Mouse (Mus musculus) T-helper 1 cell (primary cell): ENCODE data around the gene C2cd2l.
"Not testable (repeated sequence)": the region's sequence is repeated elsewhere in the genome, so short reads cannot be mapped to it uniquely, and the experiment has no call there.

Experiments
- in situ Hi-C: fragments of 300-600 bp; cut with MboI, MseI; formaldehyde crosslinking; loops from one replicate; pipeline ENCODE4 v1.15.1; 2025; ENCODE audit warnings: high pct_unique_total_duplicates

The C2cd2l gene

GRCm38 (mm10) chr9:44336513-44336912 is 16.4 kb upstream of the C2cd2l start:
- in situ Hi-C loops = not testable (repeated sequence)

GRCm38 (mm10) chr9:44336093-44336406 is 16.0 kb upstream of the C2cd2l start:
- in situ Hi-C loops = no loop called here

GRCm38 (mm10) chr9:44335331-44336092 is 15.4 kb upstream of the C2cd2l start:
- in situ Hi-C loops = no loop called here

GRCm38 (mm10) chr9:44334396-44335330 is 14.6 kb upstream of the C2cd2l start, which contains the start of gene H2afx:
H2afx (plus strand) TSS chr9:44334694.
- in situ Hi-C loops = no loop called here

DNA sequence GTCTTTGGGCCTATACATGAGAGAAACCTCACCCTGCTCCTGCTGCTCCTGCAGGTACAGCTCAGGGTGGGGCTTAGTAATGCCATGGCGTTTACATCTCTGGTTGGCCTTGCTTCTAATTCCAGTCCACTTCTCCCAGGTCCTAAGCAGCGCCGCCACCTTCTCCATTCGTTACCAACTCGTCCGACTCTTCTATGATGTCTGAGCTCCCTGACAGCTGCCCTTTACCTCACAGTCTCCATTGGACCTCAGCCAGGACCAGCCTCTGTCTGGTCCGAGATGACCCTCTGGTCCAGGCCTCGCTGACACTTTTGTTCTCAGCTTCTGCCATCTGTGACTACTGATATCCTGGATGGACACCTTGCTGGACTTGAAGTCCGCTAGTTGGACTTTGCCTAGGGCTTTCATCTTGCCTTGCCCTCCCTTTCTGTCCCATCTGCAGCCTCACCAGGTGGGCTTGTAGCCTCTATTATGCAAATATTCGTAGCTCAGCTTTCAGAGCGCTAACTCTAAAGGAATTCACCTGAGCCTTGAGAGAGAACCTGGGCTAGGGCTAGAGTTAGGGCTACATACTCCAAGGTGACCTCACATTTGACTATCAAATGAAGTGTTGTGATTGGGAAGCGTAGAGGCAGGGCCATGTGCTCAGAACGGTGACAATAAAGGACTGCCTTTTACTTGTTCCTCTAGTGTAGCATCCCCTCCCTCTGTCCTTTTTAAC is 13.0 kb upstream of the C2cd2l start:
- in situ Hi-C loops = no loop called here

DNA sequence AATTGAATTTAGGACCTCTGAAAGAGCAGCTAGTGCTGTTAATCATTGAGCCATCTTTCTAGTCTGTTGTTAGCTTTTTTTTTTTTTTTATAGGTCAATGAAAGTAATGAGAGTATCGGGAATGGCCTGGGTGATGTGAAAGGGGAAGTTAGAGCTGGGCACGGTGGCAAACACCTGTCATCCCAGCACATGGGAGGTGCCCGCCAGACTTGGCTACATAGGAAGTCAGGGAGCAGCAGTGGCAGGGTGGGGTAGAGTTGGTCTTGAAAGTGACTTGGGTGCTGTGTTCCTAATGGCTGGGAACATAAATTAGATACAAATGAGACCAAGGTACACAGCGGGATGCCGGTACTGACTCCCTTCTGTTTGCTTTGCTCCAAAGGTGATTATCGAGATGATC is 10.7 kb upstream of the C2cd2l start:
- in situ Hi-C loops = no loop called here

GRCm38 (mm10) chr9:44327926-44328325 is 7.8 kb upstream of the C2cd2l start:
- in situ Hi-C loops = no loop called here

DNA sequence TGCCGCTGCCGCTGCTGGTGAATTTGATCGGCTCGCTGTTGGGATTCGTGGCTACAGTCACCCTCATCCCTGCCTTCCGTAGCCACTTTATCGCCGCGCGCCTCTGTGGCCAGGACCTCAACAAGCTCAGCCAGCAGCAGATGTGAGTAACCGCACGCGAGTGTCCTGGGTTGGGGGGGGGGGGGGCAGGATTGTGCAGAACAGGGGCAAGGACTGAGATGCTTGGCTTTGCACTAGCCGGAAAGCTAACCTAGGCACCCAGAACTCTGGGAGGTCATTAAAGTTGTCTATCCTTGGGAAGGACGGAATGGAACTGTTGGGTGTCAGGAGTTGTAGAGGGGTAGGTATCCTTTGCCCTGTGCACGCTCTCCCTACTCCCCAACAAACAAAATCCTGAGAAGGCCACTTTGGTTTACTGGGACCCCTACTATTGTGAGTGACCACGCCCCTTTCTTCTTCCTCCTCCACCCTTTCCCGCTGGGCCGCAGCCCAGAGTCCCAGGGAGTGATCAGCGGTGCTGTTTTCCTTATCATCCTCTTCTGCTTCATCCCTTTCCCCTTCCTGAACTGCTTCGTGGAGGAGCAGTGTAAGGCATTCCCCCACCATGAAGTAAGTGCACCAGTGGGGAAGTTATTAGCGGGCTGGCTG is 7.1 kb upstream of the C2cd2l start:
- in situ Hi-C loops = no loop called here

DNA sequence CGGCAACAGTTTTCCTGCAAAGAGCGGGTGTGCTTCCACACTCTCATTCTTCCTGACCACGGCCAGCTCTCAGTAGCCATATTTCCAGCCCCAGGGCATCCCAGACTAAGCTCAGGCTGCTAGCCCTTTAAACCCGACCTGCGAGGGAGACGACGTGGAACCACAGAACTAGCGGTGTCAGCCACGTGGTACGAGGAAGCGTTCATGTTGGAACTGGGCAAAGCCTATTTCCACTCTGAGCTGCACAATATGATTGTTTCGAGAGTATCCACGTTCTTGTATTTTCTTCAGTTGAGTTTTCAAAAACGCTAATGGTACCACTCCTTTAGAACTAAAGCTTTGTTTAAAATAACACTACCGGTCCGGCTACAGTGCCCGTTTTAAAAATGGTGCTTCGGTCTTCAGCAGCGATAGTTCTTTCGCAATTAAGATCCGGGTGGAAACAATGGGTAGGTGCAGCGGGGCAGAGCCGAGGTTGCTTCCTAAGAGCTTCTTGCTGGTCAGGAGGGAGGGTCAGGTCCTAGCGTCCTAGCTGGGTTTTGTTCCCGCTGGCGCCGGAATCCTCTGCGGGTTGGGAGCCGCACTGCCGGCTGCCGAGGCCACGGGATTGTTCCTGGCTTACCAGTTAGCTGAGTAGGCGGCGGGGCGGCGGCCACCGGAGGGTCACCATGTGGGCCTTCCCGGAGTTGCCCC is 6.4 kb upstream of the C2cd2l start:
- in situ Hi-C loops = no loop called here

GRCm38 (mm10) chr9:44325768-44326370 is 5.8 kb upstream of the C2cd2l start, which contains the start of gene Dpagt1:
Dpagt1 (plus strand) TSS chr9:44326019.
- in situ Hi-C loops = no loop called here

GRCm38 (mm10) chr9:44325032-44325767 is 5.1 kb upstream of the C2cd2l start:
- in situ Hi-C loops = not testable (repeated sequence)

DNA sequence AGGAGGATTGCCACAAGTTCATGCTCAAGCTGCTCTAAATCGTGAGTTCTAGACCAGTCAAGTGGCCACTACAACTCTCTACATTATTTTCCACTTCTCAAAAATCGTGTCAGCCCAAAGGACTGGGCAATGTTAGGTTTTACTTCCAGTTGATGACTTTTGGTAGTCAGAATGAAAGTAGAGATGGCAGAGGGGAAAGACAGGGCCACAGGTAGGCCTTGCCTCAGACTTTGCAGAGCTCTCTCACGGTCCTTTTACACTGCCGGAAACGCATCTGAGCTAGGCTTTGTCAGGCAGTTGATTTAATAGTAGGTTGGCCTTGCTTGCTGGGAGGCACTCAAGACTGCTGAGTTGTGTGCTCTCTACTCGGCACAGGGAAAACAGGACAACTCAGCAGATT is 4.1 kb upstream of the C2cd2l start:
- in situ Hi-C loops = no loop called here

DNA sequence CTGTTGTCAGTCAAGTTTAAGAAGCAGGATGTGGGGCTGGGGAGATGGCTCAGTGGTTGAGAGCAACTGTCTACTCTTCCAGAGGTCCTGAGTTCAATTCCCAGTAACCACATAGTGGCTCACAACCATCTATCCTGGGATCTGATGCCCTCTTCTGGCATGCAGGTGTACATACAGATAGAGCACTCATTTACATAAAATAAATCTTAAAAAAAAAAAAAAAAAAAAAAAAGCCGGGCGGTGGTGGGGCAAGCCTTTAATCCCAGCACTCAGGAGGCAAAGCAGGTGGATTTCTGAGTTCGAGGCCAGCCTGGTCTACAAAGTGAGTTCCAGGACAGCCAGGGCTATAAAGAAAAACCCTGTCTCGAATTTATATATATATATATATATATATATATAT is 3.6 kb upstream of the C2cd2l start:
- in situ Hi-C loops = not testable (repeated sequence)

DNA sequence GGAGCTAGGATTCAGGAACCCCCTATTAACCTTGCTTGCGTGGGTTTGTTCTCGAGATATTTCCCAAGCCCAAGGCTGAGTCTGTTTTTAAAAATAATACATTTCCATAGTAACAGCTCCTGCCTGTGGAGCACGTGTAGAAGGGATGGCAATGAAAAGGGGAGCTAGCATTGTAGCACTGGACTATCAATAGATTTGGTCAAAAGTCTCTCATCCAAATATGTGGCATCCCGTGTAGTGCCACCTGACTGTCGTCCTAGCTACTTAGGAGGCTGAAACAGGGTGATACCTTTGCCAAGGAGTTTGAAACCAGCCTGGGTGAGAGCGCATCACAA is 681 bp upstream of the C2cd2l start:
- in situ Hi-C loops = no loop called here

DNA sequence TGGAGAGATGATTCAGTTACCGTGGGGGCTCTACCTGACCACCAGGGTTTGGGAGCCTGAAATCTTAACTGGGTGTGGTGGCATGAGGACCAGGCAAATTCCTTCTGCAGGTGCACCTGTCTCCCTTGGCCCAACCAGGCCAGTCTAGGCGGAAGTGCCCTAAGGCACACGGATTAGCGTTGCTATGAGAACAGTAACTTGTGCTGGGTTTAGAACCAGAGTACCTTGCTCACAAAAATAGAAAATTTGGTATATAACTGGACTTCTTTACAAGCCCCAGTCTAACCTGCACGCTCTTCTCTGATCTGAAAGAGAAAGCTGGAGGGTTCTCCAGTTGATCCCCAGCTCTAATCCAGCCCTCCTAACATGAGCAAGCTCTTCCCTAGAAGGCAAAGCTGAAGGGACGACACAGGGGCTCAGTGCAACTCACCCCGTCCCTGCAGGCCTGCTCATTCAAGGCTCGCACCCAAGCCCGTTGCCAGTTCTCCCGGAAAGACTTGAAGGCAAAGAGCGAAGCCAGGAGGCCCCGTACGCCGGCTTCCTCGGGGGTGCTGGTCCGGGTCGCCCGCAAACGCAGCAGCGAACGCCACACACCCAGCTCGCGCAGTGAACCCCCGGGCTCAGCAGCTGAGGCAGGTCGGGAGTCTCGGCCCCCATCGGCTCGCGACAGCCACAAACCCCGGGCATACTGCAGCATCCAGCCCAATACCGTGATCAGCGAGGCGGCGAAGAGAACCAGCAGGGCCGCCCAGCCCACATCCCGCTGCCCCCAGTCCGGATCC is 789 bp downstream of the C2cd2l start:
- in situ Hi-C loops = no loop called here

- in situ Hi-C loops = no loop called here
These were observed 1.3 kb downstream of the C2cd2l start for GRCm38 (mm10) chr9:44318826-44319095.

GRCm38 (mm10) chr9:44318076-44318825 is 1.8 kb downstream of the C2cd2l start:
- in situ Hi-C loops = no loop called here

- in situ Hi-C loops = no loop called here
These were observed 2.6 kb downstream of the C2cd2l start for GRCm38 (mm10) chr9:44317452-44317851.

GRCm38 (mm10) chr9:44314910-44315309 is 5.2 kb downstream of the C2cd2l start:
- in situ Hi-C loops = no loop called here
